Mouse (Mus musculus): ENCODE results near the gene Gtf2ird2. TPM values are rescaled to one million over a fixed set of nuclear protein-coding genes. Genes with fewer than 3 reads are reported as not detected.
A peak's percentile ranks its signal among the peaks of the same experiment; 100 is the strongest.

Gtf2ird2 gene
- polyA plus RNA-seq, 1 experiment from 2014 or later = 6.9 TPM

DNA sequence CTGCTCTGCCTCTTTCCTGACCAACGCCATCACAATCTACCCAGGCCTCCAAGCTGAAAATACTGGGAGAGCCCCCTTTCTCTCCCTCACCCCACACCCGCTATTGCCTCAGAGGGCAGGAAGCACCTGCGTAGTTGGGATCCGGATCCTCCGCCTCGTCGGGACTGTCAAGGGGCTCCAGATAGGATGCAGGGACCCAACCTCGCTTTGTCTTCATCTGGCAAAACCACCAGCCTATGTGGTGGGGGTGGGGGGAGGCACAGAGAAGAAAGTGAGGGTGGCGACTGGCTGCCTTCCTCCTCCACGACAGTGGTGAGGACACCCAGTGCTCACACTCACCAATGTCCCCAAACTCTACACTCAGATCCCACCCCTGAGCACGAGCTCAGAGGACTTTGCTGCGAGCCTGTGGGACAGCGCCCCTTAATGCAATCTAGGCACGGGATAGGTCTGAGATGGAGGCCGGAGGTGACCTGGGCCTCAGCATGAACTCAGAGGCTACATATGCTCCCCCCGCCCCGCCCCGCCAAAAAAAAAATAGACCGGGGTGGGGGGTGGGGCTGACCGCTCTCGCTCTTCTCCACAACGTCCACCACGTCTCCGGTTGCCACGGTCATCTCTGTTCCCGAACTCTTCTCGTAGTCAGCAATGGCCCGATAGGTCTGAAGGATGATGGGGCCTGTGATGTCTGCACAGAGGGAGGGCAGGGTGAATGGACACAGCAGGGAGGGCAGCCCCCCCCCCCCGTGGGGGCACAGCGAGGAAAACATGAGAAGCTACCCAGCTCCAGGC is 41.5 kb downstream of the Gtf2ird2 start:
- ATAC-seq (ENCODE audit: insufficient read depth, low FRiP score, low TSS enrichment) (no peak), DNase-seq (ENCODE audit: low spot score) (no peak)
- Histone ChIP-seq H3K9ac (ENCODE audit: low read length) (no peak overlapping the region), H3K36me3 (ENCODE audit: control insufficient read depth, insufficient read depth, low read length) (no peaks in the 10 kb centered on the region), H3K27me3 (ENCODE audit: control insufficient read depth, insufficient read depth, low read length) (peaks cover 5% of the 10 kb centered on the region; the same call in 1 of the 2 replicates), H3K4me1 (ENCODE audit: control insufficient read depth, insufficient read depth, low read length) (peaks cover 7% of the 10 kb centered on the region), H3K4me2 (ENCODE audit: low read depth) (no peak overlapping the region), H3K4me3 (ENCODE audit: low read depth, low read length) (no peak overlapping the region), H3K27ac (ENCODE audit: low read depth, low read length) (no peak overlapping the region), H3K9me3 (ENCODE audit: control insufficient read depth, low read length) (no peaks in the 10 kb centered on the region)
- WGBS = 84% methylated on average over 30 of the region's 30 CpGs

DNA sequence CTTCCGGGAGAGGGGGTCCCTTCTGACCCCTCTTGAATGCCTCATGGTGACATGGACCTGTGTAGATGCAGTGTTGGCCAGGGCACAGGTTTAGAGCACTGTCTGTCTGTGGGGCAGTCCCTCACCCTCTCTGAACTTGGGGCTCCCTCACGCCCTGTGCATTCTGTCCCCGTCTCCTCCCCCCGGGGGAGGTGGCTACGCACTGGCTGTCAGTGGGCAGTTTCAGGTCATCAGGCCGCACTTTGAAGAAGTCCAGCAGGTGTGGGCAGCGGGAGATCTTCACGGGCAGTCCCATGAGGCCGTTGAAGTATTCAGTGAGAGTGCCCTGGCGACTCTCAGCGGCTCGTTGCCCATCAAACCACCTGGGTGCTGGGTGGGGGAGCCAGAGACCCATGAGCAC is 43.1 kb downstream of the Gtf2ird2 start:
- H3K9ac ChIP-seq (ENCODE audit: low read length) = no peak overlapping the region
- H3K4me3 ChIP-seq (ENCODE audit: low read depth, low read length) = no peak overlapping the region
- DNase-seq (ENCODE audit: low spot score) (no peak), ATAC-seq (ENCODE audit: insufficient read depth, low FRiP score, low TSS enrichment) (no peak)
- H3K27ac ChIP-seq (ENCODE audit: low read depth, low read length) = no peak overlapping the region
- H3K4me2 ChIP-seq (ENCODE audit: low read depth) = no peak overlapping the region
- peaks cover 5% of the 10 kb centered on the region; the same call in 1 of the 2 replicates for H3K27me3 ChIP-seq (ENCODE audit: control insufficient read depth, insufficient read depth, low read length)
- 68% methylated on average over 12 of the region's 12 CpGs for WGBS
- no peaks in the 10 kb centered on the region for H3K9me3 ChIP-seq (ENCODE audit: control insufficient read depth, low read length)
- peaks cover 2% of the 10 kb centered on the region; the same call in 1 of the 2 replicates for H3K4me1 ChIP-seq (ENCODE audit: control insufficient read depth, insufficient read depth, low read length)
- H3K36me3 ChIP-seq (ENCODE audit: control insufficient read depth, insufficient read depth, low read length) = no peaks in the 10 kb centered on the region

DNA sequence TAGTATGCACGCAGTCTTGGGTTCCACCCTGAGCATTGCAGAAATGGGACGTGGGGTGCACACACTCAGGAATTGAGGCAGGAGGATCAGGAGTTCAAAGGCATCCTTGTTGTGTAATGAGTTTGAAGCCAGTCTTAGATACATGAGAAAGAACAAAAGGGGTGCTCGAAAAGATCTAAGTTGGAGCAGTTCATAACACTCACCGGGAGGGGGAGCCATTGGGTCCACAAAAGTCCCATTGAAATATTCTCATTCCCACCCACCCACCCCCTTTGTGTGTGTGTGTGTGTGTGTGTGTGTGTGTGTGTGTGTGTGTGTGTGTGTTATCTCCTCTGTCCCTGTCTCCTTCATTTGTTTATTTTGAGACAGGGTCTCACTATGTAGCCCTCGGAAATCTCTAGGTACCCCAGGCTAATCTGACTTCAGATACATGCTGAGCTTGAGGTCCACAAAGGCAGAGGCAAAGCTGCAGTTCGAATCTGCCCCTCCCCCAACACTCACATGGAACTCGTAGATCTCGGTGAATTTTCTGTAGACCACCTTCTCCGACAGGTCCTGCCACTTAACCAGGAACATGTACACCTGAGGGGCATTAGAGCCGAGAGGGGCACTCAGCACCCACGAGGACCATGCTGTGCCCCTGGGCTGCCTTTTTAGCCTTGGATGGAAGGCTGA is 43.9 kb downstream of the Gtf2ird2 start:
- no peak overlapping the region for H3K9ac ChIP-seq (ENCODE audit: low read length)
- 46% methylated on average over 11 of the region's 11 CpGs for WGBS
- ATAC-seq (ENCODE audit: insufficient read depth, low FRiP score, low TSS enrichment) = no peak

DNA sequence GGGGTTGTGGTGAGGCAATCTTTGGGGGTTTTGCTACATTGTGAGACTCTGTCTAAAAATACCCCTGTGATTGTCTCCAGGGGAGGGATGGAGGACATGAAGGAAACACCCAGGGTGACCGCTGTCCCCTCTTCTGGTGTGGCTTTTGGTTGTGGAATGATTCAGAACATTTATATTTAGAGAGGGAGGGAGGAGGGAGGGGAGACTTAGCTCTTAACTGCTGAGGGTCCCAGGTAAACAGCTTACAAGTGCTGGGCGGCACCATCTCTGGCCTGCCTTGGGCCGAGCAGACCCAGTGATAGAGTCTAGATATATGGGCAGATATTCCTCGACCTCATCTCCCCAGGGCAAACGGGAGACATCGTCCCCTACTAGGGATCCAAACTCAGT is 44.4 kb downstream of the Gtf2ird2 start:
- no peaks in the 10 kb centered on the region for H3K27me3 ChIP-seq (ENCODE audit: control insufficient read depth, insufficient read depth, low read length)
- 85% methylated on average over 6 of the region's 6 CpGs for WGBS
- no peaks in the 10 kb centered on the region for H3K9me3 ChIP-seq (ENCODE audit: control insufficient read depth, low read length)
- ATAC-seq (ENCODE audit: insufficient read depth, low FRiP score, low TSS enrichment) (no peak), DNase-seq (ENCODE audit: low spot score) (no peak)
- H3K4me3 ChIP-seq (ENCODE audit: low read depth, low read length) = no peak overlapping the region
- no peaks in the 10 kb centered on the region for H3K4me1 ChIP-seq (ENCODE audit: control insufficient read depth, insufficient read depth, low read length)
- H3K27ac ChIP-seq (ENCODE audit: low read depth, low read length) = no peak overlapping the region
- no peak overlapping the region for H3K9ac ChIP-seq (ENCODE audit: low read length)
- H3K36me3 ChIP-seq (ENCODE audit: control insufficient read depth, insufficient read depth, low read length) = no peaks in the 10 kb centered on the region
- no peak overlapping the region for H3K4me2 ChIP-seq (ENCODE audit: low read depth)

More for the DNA sequence above, 43.9 kb downstream of the Gtf2ird2 start:
- Histone ChIP-seq H3K27ac (ENCODE audit: low read depth, low read length) (no peak overlapping the region), H3K4me1 (ENCODE audit: control insufficient read depth, insufficient read depth, low read length) (no peaks in the 10 kb centered on the region), H3K27me3 (ENCODE audit: control insufficient read depth, insufficient read depth, low read length) (0 out of 2 replicates have a peak, but pooled peaks cover under 1% of the 10 kb centered on the region), H3K4me2 (ENCODE audit: low read depth) (no peak overlapping the region), H3K4me3 (ENCODE audit: low read depth, low read length) (no peak overlapping the region), H3K36me3 (ENCODE audit: control insufficient read depth, insufficient read depth, low read length) (no peaks in the 10 kb centered on the region), H3K9me3 (ENCODE audit: control insufficient read depth, low read length) (no peaks in the 10 kb centered on the region)
- DNase-seq (ENCODE audit: low spot score) = peak; percentile 50

DNA sequence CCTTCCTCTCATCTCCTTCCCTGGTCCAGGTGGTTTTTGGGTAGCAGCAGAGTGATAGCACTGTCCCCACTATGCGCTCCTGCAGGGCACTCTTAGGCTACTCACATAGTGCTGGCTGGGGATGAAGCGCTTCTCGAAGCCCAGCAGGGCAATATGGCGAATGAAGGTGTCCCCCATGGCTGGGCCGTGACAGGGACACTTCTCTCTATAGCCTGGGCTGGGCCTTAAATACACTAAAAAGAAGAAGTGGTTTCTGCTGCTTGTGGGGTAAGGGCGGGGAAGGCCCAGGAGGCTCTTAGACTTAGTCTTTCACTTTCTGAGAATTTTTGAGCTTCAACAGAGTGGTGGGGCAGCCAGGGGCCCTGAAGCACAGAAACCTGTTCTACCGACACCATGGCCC is 45.6 kb downstream of the Gtf2ird2 start, which contains the start of gene Ncf1:
TSS of gene Ncf1 (minus strand) at position 235 of the 400 bp plus-strand sequence.
- Histone ChIP-seq H3K27me3 (ENCODE audit: control insufficient read depth, insufficient read depth, low read length) (no peaks in the 10 kb centered on the region), H3K4me2 (ENCODE audit: low read depth) (no peak within 1 kb of the TSS), H3K9ac (ENCODE audit: low read length) (no peak within 1 kb of the TSS), H3K36me3 (ENCODE audit: control insufficient read depth, insufficient read depth, low read length) (no peaks in the 10 kb centered on the region), H3K27ac (ENCODE audit: low read depth, low read length) (no peak within 1 kb of the TSS), H3K4me3 (ENCODE audit: low read depth, low read length) (no peak within 1 kb of the TSS), H3K4me1 (ENCODE audit: control insufficient read depth, insufficient read depth, low read length) (peaks cover 5% of the 10 kb centered on the region), H3K9me3 (ENCODE audit: control insufficient read depth, low read length) (no peaks in the 10 kb centered on the region)
- DNase-seq (ENCODE audit: low spot score) = no peak
- no peak for ATAC-seq (ENCODE audit: insufficient read depth, low FRiP score, low TSS enrichment)
- WGBS = 89% methylated on average over 7 of the region's 7 CpGs

DNA sequence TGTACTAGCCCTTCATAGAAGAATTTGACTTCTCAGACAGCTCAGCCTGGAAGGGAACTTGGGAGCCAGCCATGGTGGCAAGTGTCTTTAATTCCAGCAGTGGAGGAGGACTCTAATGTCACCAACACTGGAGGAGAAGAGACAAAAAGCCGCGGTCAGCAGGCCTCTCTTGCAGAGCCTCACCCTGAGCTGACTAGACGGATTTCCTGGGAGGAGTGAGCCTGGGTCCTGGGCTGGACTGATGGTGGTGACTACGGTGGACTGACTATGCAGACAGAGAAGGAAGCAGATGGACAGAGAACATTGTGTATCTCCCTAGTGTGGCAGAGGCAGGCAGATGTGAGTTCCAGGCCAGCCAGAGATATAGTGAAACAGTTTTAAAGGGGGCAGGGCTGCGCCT is 47.6 kb downstream of the Gtf2ird2 start:
- DNase-seq (ENCODE audit: low spot score) (no peak), ATAC-seq (ENCODE audit: insufficient read depth, low FRiP score, low TSS enrichment) (no peak)
- Histone ChIP-seq H3K27ac (ENCODE audit: low read depth, low read length) (no peak overlapping the region), H3K4me3 (ENCODE audit: low read depth, low read length) (no peak overlapping the region), H3K36me3 (ENCODE audit: control insufficient read depth, insufficient read depth, low read length) (no peaks in the 10 kb centered on the region), H3K4me2 (ENCODE audit: low read depth) (no peak overlapping the region), H3K9me3 (ENCODE audit: control insufficient read depth, low read length) (no peaks in the 10 kb centered on the region), H3K9ac (ENCODE audit: low read length) (no peak overlapping the region), H3K4me1 (ENCODE audit: control insufficient read depth, insufficient read depth, low read length) (peaks cover 9% of the 10 kb centered on the region), H3K27me3 (ENCODE audit: control insufficient read depth, insufficient read depth, low read length) (no peaks in the 10 kb centered on the region)
- 87% methylated on average over 5 of the region's 5 CpGs for WGBS

DNA sequence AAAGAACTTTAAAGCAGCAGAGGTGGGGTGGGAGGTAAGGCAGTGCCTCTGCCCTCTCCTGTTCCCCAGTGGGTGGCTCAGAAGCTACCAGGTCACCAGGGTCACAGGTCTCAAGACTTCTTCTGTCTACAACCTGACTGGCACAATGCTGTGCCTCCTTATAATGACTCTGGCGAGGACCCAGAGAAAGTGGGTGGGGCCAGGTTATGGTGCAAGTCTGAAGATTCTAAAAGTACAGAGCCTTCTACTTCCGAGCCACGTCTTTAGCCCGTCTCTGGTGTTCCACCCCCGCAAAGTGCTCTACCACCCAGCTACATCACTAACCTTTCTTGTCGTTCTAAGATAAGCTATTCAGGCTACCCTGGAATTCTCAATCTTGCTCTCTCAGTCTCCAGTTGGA is 48.3 kb downstream of the Gtf2ird2 start:
- H3K9me3 ChIP-seq (ENCODE audit: control insufficient read depth, low read length) = no peaks in the 10 kb centered on the region
- peaks cover 9% of the 10 kb centered on the region for H3K4me1 ChIP-seq (ENCODE audit: control insufficient read depth, insufficient read depth, low read length)
- no peaks in the 10 kb centered on the region for H3K27me3 ChIP-seq (ENCODE audit: control insufficient read depth, insufficient read depth, low read length)
- ATAC-seq (ENCODE audit: insufficient read depth, low FRiP score, low TSS enrichment) = no peak
- DNase-seq (ENCODE audit: low spot score) = no peak
- no peak overlapping the region for H3K9ac ChIP-seq (ENCODE audit: low read length)
- 70% methylated on average over 6 of the region's 6 CpGs for WGBS
- peaks cover 3% of the 10 kb centered on the region for H3K36me3 ChIP-seq (ENCODE audit: control insufficient read depth, insufficient read depth, low read length)
- no peak overlapping the region for H3K4me3 ChIP-seq (ENCODE audit: low read depth, low read length)
- H3K4me2 ChIP-seq (ENCODE audit: low read depth) = no peak overlapping the region
- H3K27ac ChIP-seq (ENCODE audit: low read depth, low read length) = peak overlapping the region; percentile 1; the same call in 1 of the 2 replicates

DNA sequence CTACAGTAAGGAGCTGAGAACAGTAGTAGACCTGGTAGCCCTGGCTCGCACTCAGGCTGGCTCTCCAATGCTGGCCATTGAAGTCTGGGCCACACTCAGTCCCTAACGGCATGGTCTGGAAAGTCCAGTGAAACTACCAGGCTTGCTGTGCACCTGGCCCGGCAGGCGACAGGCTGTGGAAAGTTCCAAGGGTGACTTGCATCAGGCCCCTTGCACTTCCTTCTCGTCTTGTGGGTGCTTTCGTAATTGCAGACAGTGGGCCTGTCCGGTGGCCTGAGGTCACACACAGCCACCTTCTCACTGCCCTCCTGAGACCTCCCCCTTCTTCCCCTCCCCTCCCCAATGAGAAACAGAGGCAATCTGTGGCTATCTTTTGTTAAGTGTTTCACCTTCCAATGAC is 48.7 kb downstream of the Gtf2ird2 start:
- DNase-seq (ENCODE audit: low spot score) = no peak
- Histone ChIP-seq H3K4me3 (ENCODE audit: low read depth, low read length) (no peak overlapping the region), H3K36me3 (ENCODE audit: control insufficient read depth, insufficient read depth, low read length) (peaks cover 7% of the 10 kb centered on the region), H3K9me3 (ENCODE audit: control insufficient read depth, low read length) (no peaks in the 10 kb centered on the region), H3K4me1 (ENCODE audit: control insufficient read depth, insufficient read depth, low read length) (peaks cover 9% of the 10 kb centered on the region), H3K4me2 (ENCODE audit: low read depth) (no peak overlapping the region), H3K27ac (ENCODE audit: low read depth, low read length) (peak overlapping the region; percentile 1; the same call in 1 of the 2 replicates), H3K9ac (ENCODE audit: low read length) (no peak overlapping the region), H3K27me3 (ENCODE audit: control insufficient read depth, insufficient read depth, low read length) (no peaks in the 10 kb centered on the region)
- WGBS = 28% methylated on average over 7 of the region's 7 CpGs
- ATAC-seq (ENCODE audit: insufficient read depth, low FRiP score, low TSS enrichment) = no peak

All from neural tube, embryonic 11.5 days (tissue).